Mouse (Mus musculus) embryonic facial prominence, embryonic 13.5 days (tissue): ENCODE measurements at regions not wholly inside any gene's neighbourhood (a gene's known extent, or its start where the extent isn't known, plus 50 kb on each side); places are given as distances from the start of the nearest gene placed in this dataset.

Experiments used
- ATAC-seq: fragments of 200-750 bp; cut with Nextera tagmentation; 2 replicates; pipeline ENCODE4 v1.8.0; 2017; ENCODE audit warnings: low read depth; ENCODE audit not compliant: insufficient number of reproducible peaks, insufficient read depth, low FRiP score, low TSS enrichment
- H3K27ac ChIP-seq: fragments of 300-500 bp; sonication (generic); 2 replicates; pipeline ENCODE4 v1.5.1; 2015; ENCODE audit warnings: moderate library complexity, mild to moderate bottlenecking, inconsistent platforms
- H3K27me3 ChIP-seq: fragments of 300-500 bp; sonication (generic); 2 replicates; pipeline ENCODE4 v1.6.1; 2015; ENCODE audit warnings: mild to moderate bottlenecking, inconsistent platforms
- H3K36me3 ChIP-seq: fragments of 300-500 bp; sonication (generic); 2 replicates; pipeline ENCODE4 v1.6.1; 2015; ENCODE audit warnings: mild to moderate bottlenecking, inconsistent platforms
- H3K4me1 ChIP-seq: fragments of 300-500 bp; sonication (generic); 2 replicates; pipeline ENCODE4 v1.6.1; 2015; ENCODE audit warnings: inconsistent platforms
- H3K4me2 ChIP-seq: fragments of 300-500 bp; sonication (generic); 2 replicates; pipeline ENCODE4 v1.6.1; 2015; ENCODE audit warnings: moderate library complexity, mild to moderate bottlenecking, inconsistent platforms
- H3K4me3 ChIP-seq: fragments of 300-500 bp; sonication (generic); 2 replicates; pipeline ENCODE4 v1.5.1; 2015; ENCODE audit warnings: mild to moderate bottlenecking, inconsistent platforms
- H3K9ac ChIP-seq: fragments of 300-500 bp; sonication (generic); 2 replicates; pipeline ENCODE4 v1.6.1; 2015; ENCODE audit warnings: mild to moderate bottlenecking, inconsistent platforms
- H3K9me3 ChIP-seq: fragments of 300-500 bp; sonication (generic); 2 replicates; pipeline ENCODE4 v1.6.1; 2016; ENCODE audit warnings: inconsistent platforms
- WGBS: fragments of 180-500 bp; shearing (Covaris S2); methylation state at CpG from one replicate; pipeline ENCODE4 v1.1.7; 2015; ENCODE audit warnings: mixed read lengths; 5-methylcytosine and 5-hydroxymethylcytosine counted together

DNA sequence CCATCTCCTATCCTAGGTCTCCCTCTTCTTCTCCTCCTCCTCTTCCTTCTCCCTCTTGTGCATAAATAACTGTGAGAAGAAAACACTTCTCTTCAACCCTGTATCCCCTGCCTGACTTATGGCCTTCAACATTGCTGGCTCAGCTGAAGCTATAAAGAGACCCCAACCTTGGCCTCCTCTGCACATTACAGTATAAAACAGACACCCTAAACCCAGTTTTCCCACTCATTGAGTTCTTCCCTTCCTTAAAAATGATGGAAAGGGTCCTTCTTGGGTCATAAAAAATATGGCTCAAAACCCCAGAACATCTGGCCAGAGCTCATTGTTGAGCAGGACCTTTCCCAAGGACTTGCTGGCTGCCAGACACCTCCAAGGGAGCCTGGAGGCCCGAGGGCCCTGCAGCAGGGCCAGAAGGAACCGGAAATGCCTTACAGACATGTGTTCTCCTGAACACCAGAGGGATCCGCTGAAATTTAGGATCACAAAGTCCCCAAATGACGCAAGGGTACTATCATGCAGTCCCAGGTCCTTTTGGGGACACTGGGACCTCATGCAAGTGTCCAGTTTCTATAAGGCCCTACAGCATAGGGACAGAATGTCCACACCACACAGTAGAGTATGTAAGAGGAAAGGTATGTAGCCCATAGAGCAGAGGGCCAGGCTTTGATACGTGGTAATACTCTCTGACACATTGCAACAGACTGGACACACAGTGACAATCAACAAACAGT is 109.9 kb upstream of the Gm14444 start:
- no peak overlapping the region for H3K4me2 ChIP-seq
- 71% methylated on average over 5 of the region's 5 CpGs for WGBS
- H3K9me3 ChIP-seq: no peaks in the 10 kb centered on the region
- no peaks in the 10 kb centered on the region for H3K27me3 ChIP-seq
- H3K27ac ChIP-seq: no peak overlapping the region
- H3K36me3 ChIP-seq: no peaks in the 10 kb centered on the region
- no peak overlapping the region for H3K4me3 ChIP-seq
- H3K4me1 ChIP-seq: peaks cover 20% of the 10 kb centered on the region
- no peak for ATAC-seq
- no peak overlapping the region for H3K9ac ChIP-seq

DNA sequence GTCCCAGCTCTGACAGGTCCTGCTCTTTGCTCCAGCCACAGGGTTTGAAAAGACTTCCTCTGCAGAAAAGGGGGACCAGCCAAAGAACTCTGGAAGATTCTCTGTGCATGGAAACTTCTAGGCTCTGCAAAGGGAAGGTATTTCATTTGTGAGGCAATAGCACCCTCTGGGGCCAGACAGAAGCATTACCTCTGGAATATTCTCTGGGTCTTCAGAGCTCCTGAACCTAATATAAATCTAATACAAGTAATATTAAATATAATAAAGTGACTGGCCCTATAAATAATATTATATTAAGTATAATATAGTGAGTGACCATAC is 109.4 kb upstream of the Gm14444 start:
- H3K4me2 ChIP-seq: no peak overlapping the region
- H3K4me1 ChIP-seq: peaks cover 20% of the 10 kb centered on the region
- no peaks in the 10 kb centered on the region for H3K9me3 ChIP-seq
- ATAC-seq: no peak
- H3K9ac ChIP-seq: no peak overlapping the region
- no peaks in the 10 kb centered on the region for H3K27me3 ChIP-seq
- no peak overlapping the region for H3K4me3 ChIP-seq
- no peak overlapping the region for H3K27ac ChIP-seq
- H3K36me3 ChIP-seq: no peaks in the 10 kb centered on the region

DNA sequence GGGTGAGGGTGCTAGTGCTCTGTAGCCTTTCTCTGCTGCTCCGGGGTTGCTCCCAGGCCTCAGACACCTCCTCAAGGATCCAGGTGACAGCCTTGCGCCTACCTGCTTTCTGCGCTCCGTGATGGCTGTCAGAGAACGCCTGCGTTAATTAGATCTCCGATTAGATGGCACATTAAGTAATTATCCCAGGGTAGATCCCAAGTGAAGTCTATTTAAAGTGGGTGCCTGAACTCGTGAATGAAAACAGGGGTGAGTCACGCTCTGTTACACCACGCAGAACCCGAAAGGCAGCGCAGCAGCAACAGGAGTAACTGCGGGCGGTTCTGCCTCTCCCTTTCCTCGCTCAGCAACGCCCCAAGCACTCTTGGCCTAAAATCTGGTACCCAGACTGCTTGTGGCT is 108.2 kb upstream of the Gm14444 start:
- Histone ChIP-seq H3K9me3 (no peaks in the 10 kb centered on the region), H3K27ac (no peak overlapping the region), H3K4me2 (no peak overlapping the region), H3K9ac (no peak overlapping the region), H3K4me1 (peaks cover 20% of the 10 kb centered on the region), H3K36me3 (no peaks in the 10 kb centered on the region), H3K27me3 (no peaks in the 10 kb centered on the region), H3K4me3 (no peak overlapping the region)
- 87% methylated on average over 16 of the region's 16 CpGs for WGBS
- ATAC-seq: no peak

DNA sequence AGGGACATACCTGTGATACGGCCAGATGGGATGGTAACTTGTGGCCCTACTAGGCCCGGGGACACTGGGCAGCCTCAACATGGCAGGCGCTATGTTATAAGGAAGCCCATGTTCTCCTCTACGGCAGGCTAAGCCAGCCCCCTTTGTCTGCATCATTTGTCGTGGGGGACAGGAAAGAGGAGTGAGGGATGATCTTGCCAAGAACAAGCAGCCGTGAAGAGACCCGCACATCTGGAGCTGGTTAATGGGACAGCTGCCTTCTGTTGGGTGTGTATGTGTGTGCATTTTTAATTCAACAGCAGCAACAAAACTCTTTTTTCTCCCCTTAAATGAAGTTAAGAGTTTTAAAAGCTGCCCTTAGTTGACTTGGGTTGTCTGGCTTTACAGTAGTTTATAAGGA is 106.4 kb upstream of the Gm14444 start:
- no peak overlapping the region for H3K4me3 ChIP-seq
- H3K9ac ChIP-seq: no peak overlapping the region
- peak overlapping the region; percentile 52 for H3K27ac ChIP-seq
- peaks cover 20% of the 10 kb centered on the region for H3K4me1 ChIP-seq
- no peaks in the 10 kb centered on the region for H3K36me3 ChIP-seq
- H3K27me3 ChIP-seq: no peaks in the 10 kb centered on the region
- no peak overlapping the region for H3K4me2 ChIP-seq
- no peak; the same call in 1 of the 2 replicates for ATAC-seq
- WGBS: 36% methylated on average over 7 of the region's 7 CpGs
- no peaks in the 10 kb centered on the region for H3K9me3 ChIP-seq

DNA sequence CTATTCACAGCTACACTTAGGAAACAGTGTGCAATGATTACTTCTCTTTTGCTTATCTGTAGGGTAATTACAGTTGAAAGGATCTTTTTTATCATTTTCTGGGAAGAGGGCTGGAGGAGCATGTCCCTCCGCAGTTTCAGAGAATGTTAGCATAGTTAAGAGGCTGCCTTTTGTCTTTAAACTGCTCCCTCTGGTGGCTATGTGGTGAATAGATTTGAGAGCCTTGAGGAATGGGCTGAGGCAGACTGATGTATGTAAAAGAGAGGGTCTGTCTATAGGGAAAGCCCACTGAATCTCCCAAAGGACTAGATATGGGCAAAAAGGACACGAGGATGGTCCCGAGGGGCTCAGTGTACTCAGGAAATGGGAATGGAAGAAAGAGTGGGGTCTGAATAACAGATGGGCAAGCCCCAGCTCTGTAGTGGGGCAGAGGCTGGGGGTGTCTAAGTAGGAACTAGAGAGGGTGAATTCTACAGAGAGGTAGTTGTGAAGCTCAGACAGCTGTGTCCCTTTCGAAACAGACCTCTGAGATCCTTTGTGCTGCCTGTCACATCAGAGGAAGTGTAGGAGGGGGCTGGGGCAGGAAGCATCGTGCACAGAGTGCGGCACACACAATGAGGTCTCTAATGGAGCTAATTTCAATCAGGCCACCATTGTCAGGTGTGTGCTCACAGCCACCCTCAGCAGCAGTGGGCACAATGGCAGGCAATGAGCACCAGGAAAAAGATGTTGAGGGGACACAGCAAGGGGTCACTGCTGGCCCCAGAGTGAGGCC is 104.0 kb upstream of the Gm14444 start:
- no peak overlapping the region for H3K9ac ChIP-seq
- peaks cover 14% of the 10 kb centered on the region for H3K4me1 ChIP-seq
- 38% methylated on average over 6 of the region's 6 CpGs for WGBS
- no peak overlapping the region for H3K4me2 ChIP-seq
- no peak overlapping the region for H3K4me3 ChIP-seq
- H3K36me3 ChIP-seq: no peaks in the 10 kb centered on the region
- no peaks in the 10 kb centered on the region for H3K27me3 ChIP-seq
- ATAC-seq: no peak
- H3K9me3 ChIP-seq: no peaks in the 10 kb centered on the region
- no peak overlapping the region for H3K27ac ChIP-seq

DNA sequence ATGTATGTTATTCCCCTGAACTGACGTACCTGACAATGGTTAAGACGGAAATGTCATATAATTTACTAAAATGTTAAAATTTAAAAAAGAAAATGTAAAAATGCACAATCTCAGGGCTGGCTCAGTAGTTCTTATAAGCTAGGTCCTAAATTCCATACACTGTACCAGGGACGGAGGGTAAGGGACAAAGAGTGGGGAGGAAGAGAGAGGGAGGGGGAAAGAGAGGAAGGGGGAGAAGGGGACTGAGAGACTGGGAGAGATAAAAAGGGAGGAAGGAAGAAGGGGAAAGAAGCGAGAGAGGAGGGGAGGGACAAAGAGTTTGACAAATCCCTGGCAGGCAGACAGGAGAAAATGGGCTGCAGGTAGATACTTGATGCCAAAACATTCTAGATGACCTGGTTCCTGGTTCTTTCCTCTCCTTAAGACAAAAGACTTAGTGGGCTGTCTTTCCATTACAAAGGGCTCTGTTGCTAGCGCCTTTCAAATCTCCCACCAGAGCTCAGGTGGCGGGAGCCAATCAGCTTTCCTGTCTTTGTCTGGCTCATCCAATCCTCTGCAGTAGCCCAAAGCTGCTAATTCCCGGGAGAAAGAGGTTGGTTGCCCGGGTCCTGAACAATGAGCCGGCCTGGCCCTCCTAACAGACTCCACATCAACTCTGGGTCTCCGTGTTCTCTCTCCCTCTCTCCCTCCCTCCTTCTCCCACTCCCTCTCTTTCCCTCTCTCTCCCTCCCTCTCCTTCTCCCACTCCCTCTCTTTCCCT is 92.7 kb upstream of the Gm14444 start:
- H3K9me3 ChIP-seq: no peaks in the 10 kb centered on the region
- H3K27ac ChIP-seq: peak overlapping the region; percentile 45; the same call in 1 of the 2 replicates
- H3K36me3 ChIP-seq: no peaks in the 10 kb centered on the region
- peak overlapping the region; percentile 10; the same call in 1 of the 2 replicates for H3K4me3 ChIP-seq
- 0 out of 2 replicates have a peak overlapping the region, but pooled peaks have one; percentile 33 for H3K9ac ChIP-seq
- no peaks in the 10 kb centered on the region for H3K27me3 ChIP-seq
- peak overlapping the region; percentile 37 for H3K4me2 ChIP-seq
- peak; percentile 73; the same call in 1 of the 2 replicates for ATAC-seq
- whole genome bisulfite sequencing: 26% methylated on average over 10 of the region's 10 CpGs
- peaks cover 5% of the 10 kb centered on the region; the same call in 1 of the 2 replicates for H3K4me1 ChIP-seq

DNA sequence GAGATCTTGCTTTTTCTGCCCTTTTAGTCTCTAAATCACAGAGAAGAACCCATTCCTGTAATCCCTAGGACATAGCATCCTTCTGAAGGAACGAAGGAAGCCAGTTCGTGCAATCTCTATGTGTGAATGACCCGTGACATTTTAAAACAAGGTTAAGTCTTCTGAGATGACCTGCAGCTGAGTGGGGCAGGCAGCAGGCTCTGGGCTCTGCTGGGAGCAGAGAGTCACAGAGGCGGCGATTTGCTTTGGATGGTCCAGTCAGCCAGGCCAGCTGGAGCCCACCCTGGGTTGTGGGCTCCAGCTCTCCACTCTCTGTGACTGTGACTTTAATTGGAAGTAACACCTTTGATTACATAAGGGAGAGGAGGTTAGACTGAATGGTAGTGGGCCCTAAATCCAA is 92.1 kb upstream of the Gm14444 start:
- Histone ChIP-seq H3K36me3 (no peaks in the 10 kb centered on the region), H3K4me1 (peaks cover 5% of the 10 kb centered on the region; the same call in 1 of the 2 replicates), H3K9ac (no peak overlapping the region), H3K27me3 (no peaks in the 10 kb centered on the region), H3K9me3 (no peaks in the 10 kb centered on the region), H3K4me3 (no peak overlapping the region), H3K4me2 (peak overlapping the region; percentile 27), H3K27ac (peak overlapping the region; percentile 45; the same call in 1 of the 2 replicates)
- ATAC-seq: no peak
- WGBS: 23% methylated on average over 5 of the region's 5 CpGs

DNA sequence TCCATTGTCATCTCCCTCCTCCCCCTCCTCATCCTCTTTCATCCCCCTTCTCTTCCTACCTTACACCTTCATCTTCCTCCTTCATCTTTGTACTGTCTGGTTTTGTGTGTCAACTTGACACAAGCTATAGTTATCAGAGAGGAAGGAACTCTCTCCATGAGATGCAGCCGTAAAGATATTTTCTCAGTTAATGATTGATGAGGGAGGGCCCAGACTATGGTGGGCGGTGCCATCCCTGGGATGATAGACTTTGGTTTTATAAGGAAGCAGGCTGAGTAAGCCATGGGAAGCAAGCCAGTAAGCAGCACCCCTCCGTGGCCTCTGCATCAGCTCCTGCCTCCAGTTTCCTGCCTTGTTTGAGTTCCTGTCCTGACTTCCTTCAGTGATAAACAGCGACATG is 87.8 kb upstream of the Gm14444 start:
- no peak overlapping the region for H3K9ac ChIP-seq
- no peaks in the 10 kb centered on the region for H3K27me3 ChIP-seq
- no peaks in the 10 kb centered on the region for H3K36me3 ChIP-seq
- ATAC-seq: no peak
- no peak overlapping the region for H3K27ac ChIP-seq
- H3K4me1 ChIP-seq: peaks cover 5% of the 10 kb centered on the region; the same call in 1 of the 2 replicates
- no peak overlapping the region for H3K4me3 ChIP-seq
- 77% methylated on average over 4 of the region's 4 CpGs for WGBS
- no peaks in the 10 kb centered on the region for H3K9me3 ChIP-seq
- no peak overlapping the region for H3K4me2 ChIP-seq

DNA sequence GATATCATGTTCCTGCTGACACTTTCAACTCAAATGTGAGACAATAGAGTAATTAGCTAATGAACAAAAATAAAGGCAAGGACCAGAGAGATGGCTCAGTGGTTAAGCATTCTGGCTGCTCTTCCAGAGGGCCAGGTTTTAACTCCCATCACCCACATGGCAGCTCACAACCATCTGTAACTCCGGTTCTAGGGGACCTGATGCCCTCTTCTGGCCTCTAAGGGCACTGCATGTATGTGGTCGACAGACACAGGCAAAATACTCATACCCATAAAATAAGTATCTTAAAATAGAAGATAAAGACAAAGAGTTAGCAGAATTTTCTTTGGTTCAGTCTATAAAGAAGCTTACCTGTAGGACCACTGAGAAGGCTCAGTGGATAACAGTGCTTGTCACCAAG is 80.3 kb upstream of the Gm14444 start:
- no peaks in the 10 kb centered on the region for H3K27me3 ChIP-seq
- H3K9ac ChIP-seq: no peak overlapping the region
- no peaks in the 10 kb centered on the region for H3K9me3 ChIP-seq
- H3K27ac ChIP-seq: no peak overlapping the region
- no peak overlapping the region for H3K4me3 ChIP-seq
- no peak for ATAC-seq
- no peak overlapping the region for H3K4me2 ChIP-seq
- H3K36me3 ChIP-seq: no peaks in the 10 kb centered on the region
- H3K4me1 ChIP-seq: no peaks in the 10 kb centered on the region
- 80% methylated on average over 2 of the region's 2 CpGs for WGBS

DNA sequence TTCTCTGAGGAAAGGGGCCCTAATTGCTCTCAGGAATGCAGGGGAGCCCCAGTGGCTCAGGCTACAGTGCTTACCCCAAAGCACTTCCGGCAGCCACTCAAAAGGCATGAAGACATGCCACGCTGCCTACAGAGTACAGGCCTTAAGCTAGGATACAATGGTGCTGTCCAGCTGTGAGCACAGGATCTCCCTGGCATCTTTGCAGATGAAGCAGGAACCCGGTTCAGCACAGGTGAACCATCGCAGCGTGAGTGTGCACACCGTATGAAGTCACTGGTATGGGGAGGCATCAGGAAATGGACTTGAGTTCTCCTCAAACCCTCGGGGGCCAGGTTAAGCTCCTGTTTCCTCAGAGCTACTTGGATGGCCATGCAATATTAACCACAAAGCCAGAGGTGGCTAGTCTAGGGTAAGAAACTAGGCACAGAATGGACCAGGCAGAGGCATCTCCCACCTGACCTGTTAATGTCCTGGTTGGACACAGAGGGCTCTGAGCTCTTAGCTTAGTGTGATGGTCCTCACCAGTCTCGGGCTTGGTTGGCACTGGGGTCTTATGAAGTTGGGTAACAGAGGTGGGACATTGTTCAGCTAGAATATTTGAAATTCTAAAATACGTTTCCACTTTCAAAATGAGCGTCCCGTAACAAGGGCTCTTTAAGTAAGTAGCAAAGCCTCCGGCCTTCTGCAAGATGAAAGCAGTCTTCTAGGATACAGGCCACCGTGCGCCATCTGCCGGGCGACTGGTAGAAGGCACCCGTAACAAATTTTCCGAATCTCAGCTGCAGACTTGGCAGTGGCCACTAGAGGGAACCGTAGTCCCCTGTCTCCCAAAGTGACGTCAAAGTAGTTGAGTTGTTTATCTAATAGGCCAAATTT is 77.7 kb upstream of the Gm14444 start:
- no peak overlapping the region for H3K9ac ChIP-seq
- H3K27ac ChIP-seq: no peak overlapping the region
- no peaks in the 10 kb centered on the region for H3K4me1 ChIP-seq
- ATAC-seq: 0 out of 2 replicates have a peak, but pooled peaks have one; percentile 52
- H3K27me3 ChIP-seq: no peaks in the 10 kb centered on the region
- H3K4me2 ChIP-seq: peak overlapping the region; percentile 25
- no peaks in the 10 kb centered on the region for H3K9me3 ChIP-seq
- no peaks in the 10 kb centered on the region for H3K36me3 ChIP-seq
- WGBS: 28% methylated on average over 20 of the region's 20 CpGs
- no peak overlapping the region for H3K4me3 ChIP-seq

DNA sequence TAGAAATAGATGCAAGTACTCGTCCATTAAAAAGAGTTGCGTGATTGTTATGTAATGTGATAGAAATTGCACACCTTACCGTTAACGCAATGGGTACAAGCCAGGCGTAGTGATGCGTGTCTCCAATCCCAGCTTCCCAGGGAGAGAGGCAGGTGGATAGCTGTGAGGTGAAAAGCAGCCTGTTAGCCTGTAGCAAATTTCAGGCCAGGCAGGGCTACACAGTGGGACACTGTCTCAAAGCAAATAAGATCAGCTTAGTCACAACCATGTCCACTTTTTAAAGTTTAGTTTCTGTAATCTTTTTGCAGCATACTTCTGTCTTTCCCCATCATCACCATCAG is 77.1 kb upstream of the Gm14444 start:
- Histone ChIP-seq H3K36me3 (no peaks in the 10 kb centered on the region), H3K27ac (no peak overlapping the region), H3K4me3 (no peak overlapping the region), H3K9me3 (no peaks in the 10 kb centered on the region), H3K4me1 (no peaks in the 10 kb centered on the region), H3K4me2 (peak overlapping the region; percentile 25; the same call in 1 of the 2 replicates), H3K27me3 (no peaks in the 10 kb centered on the region), H3K9ac (no peak overlapping the region)
- 14% methylated on average over 6 of the region's 6 CpGs for WGBS
- ATAC-seq: no peak
